Mouse (Mus musculus) heart, embryonic 15.5 days (tissue): ENCODE results near the gene Dcun1d1. TPM values are rescaled to one million over a fixed set of nuclear protein-coding genes. Genes with fewer than 3 reads are reported as not detected.
A peak's percentile ranks its signal among the peaks of the same experiment; 100 is the strongest.

Experiments
- ATAC-seq: fragments of 200-750 bp; cut with Nextera tagmentation; replicated peaks from 2 replicates; pipeline ENCODE4 v1.8.0; 2017; ENCODE audit warnings: low read depth, moderate TSS enrichment; ENCODE audit not compliant: insufficient number of reproducible peaks, insufficient read depth, low FRiP score
- H3K27ac ChIP-seq: fragments of 300-500 bp; sonication (generic); 2 replicates; pipeline ENCODE4 v1.5.1; 2015; ENCODE audit warnings: mild to moderate bottlenecking, inconsistent platforms
- H3K27me3 ChIP-seq: fragments of 300-500 bp; sonication (generic); 2 replicates; pipeline ENCODE4 v1.6.1; 2015; ENCODE audit warnings: inconsistent platforms
- H3K36me3 ChIP-seq: fragments of 300-500 bp; sonication (generic); 2 replicates; pipeline ENCODE4 v1.6.1; 2015; ENCODE audit warnings: mild to moderate bottlenecking, inconsistent platforms
- H3K4me1 ChIP-seq: fragments of 300-500 bp; sonication (generic); replicated peaks from 2 replicates; pipeline ENCODE4 v1.6.1; 2015; ENCODE audit warnings: inconsistent platforms
- H3K4me2 ChIP-seq: fragments of 300-500 bp; sonication (generic); 2 replicates; pipeline ENCODE4 v1.6.1; 2015; ENCODE audit warnings: inconsistent platforms, mild to moderate bottlenecking, moderate library complexity
- H3K4me3 ChIP-seq: fragments of 300-500 bp; sonication (generic); 2 replicates; pipeline ENCODE4 v1.5.1; 2015; ENCODE audit warnings: mild to moderate bottlenecking, inconsistent platforms
- H3K9ac ChIP-seq: fragments of 300-500 bp; sonication (generic); 2 replicates; pipeline ENCODE4 v1.6.1; 2015; ENCODE audit warnings: mild to moderate bottlenecking, inconsistent platforms
- H3K9me3 ChIP-seq: fragments of 300-500 bp; sonication (generic); replicated peaks from 2 replicates; pipeline ENCODE4 v1.6.1; 2016; ENCODE audit warnings: inconsistent platforms
- WGBS: fragments of 180-500 bp; shearing (Covaris S2); methylation state at CpG from one replicate; pipeline ENCODE4 v1.1.7; 2015; ENCODE audit warnings: mixed read lengths; 5-methylcytosine and 5-hydroxymethylcytosine counted together
- polyA plus RNA-seq: library from polyadenylated mRNA; unstranded; fragments of >200 nt; fragmentation: Nextera tagmentation; extraction: Ambion mirVana; gene quantifications from 2 replicates; pipeline ENCODE4 v1.2.1, GENCODE M21; 2015

Dcun1d1 gene
- polyA plus RNA-seq, 1 experiment from 2014 or later: 87.4 TPM

DNA sequence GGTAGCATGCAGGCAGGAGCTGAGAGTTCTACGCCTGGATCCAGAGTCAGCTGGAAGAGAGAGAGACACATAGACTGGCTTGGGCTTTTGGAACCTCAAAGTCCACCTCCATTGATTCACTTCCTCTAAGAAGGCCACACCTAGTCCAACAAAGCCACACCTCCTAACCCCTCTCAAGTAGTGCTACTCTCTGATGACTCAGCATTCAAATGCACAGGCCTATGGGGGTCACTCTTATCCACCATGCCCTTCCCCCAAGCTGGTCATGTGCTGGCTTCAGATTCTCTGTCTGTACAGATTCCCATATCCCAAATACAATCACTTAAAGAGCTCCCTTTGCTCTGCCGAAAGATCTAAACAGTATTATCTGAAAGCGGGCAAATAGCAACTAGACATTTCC, 20.0 kb upstream of the Dcun1d1 start:
- H3K4me2 ChIP-seq: no peak overlapping the region
- H3K9me3 ChIP-seq: no peaks in the 10 kb centered on the region
- no peak overlapping the region for H3K27ac ChIP-seq
- H3K4me3 ChIP-seq: no peak overlapping the region
- 97% methylated on average over 3 of the region's 3 CpGs for WGBS
- no peak overlapping the region for H3K9ac ChIP-seq
- H3K4me1 ChIP-seq: 0 out of 2 replicates have a peak, but pooled peaks cover 3% of the 10 kb centered on the region
- ATAC-seq: no peak
- H3K36me3 ChIP-seq: peaks cover 7% of the 10 kb centered on the region; the same call in 1 of the 2 replicates
- no peaks in the 10 kb centered on the region for H3K27me3 ChIP-seq

DNA sequence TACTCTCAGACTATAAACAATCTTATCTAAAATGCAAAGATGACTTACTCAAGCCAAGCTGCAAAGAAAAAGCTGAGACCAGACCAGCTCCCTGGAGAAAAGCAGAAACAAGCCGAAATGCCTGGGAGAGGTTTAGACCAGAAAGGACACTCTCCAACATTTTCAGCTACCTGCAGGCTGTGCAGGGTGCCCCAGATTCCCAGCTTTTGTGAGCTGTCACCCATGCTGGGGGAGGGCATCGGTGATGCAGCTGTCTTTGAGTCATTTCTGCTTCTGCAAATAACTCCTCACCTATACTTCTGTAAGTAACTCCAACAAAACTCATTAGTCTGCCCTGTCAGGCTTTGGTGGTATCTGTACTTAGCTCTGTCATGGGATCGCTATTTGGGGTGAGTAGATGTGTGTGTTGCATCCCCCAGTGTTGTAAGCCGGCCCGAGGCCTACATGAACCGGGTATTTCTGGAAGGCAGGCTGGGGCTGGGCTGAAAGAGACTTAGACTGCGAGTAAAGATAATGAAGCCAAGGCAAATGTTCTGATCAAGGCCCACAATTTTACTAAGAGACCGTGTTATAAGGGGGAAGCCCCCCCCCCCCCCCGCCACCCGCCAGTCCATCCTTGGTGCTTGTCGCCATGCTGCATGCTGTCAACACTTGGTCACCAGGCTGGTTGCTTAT, 17.8 kb upstream of the Dcun1d1 start:
- Histone ChIP-seq H3K4me2 (no peak overlapping the region), H3K4me1 (0 out of 2 replicates have a peak, but pooled peaks cover 3% of the 10 kb centered on the region), H3K27me3 (no peaks in the 10 kb centered on the region), H3K9me3 (no peaks in the 10 kb centered on the region), H3K36me3 (peaks cover 7% of the 10 kb centered on the region; the same call in 1 of the 2 replicates), H3K4me3 (no peak overlapping the region), H3K27ac (no peak overlapping the region), H3K9ac (no peak overlapping the region)
- WGBS: 84% methylated on average over 11 of the region's 11 CpGs
- ATAC-seq: no peak

DNA sequence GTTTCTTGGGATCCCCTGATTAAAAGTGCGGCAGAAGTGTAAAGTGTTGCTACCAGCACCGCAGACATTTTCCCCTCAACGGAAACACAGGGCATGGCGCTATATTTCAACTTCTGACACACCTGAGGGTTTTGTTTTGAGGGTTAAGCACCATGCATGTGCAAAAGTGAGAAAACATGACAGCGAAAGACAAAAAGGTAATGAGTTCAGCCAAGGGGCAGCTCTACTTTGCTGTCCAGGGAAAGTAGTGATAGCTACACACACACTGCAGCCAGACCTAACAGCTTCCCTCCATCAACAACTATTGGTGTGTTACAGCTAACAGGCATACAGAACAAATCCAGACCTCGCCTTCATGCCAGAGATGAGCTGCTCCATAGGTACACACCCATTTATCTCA, 16.6 kb upstream of the Dcun1d1 start:
- ATAC-seq: no peak
- no peak overlapping the region for H3K27ac ChIP-seq
- no peak overlapping the region for H3K9ac ChIP-seq
- H3K4me2 ChIP-seq: no peak overlapping the region
- H3K36me3 ChIP-seq: peaks cover 6% of the 10 kb centered on the region; the same call in 1 of the 2 replicates
- no peaks in the 10 kb centered on the region for H3K9me3 ChIP-seq
- 0 out of 2 replicates have a peak, but pooled peaks cover 3% of the 10 kb centered on the region for H3K4me1 ChIP-seq
- H3K27me3 ChIP-seq: no peaks in the 10 kb centered on the region
- no peak overlapping the region for H3K4me3 ChIP-seq
- WGBS: 77% methylated on average over 6 of the region's 6 CpGs

DNA sequence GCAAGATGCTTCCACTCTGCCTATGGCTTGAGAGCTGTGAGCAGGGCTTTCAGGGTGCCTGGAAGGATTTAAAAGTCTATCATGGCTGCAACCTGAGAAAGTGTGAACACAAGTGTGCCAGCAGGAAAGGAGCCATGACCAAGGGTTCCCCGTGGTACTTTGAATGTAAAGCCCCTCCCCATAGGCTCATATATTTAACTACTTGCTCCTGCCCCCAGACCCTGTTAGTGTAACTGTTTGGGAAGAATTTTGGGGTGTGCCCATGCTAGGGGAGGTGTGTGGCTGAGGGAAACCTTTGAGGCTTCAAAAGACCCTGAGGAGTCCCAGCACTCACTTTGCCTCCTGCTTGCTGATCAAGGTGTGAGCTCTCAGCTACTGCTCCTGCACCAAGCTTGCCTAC, 15.9 kb upstream of the Dcun1d1 start:
- H3K9me3 ChIP-seq: no peaks in the 10 kb centered on the region
- H3K4me1 ChIP-seq: 0 out of 2 replicates have a peak, but pooled peaks cover 3% of the 10 kb centered on the region
- whole genome bisulfite sequencing: 32% methylated on average over 1 of the region's 1 CpGs
- H3K36me3 ChIP-seq: peaks cover 4% of the 10 kb centered on the region; the same call in 1 of the 2 replicates
- no peak overlapping the region for H3K27ac ChIP-seq
- ATAC-seq: no peak
- H3K9ac ChIP-seq: no peak overlapping the region
- H3K27me3 ChIP-seq: no peaks in the 10 kb centered on the region
- no peak overlapping the region for H3K4me3 ChIP-seq
- no peak overlapping the region for H3K4me2 ChIP-seq

DNA sequence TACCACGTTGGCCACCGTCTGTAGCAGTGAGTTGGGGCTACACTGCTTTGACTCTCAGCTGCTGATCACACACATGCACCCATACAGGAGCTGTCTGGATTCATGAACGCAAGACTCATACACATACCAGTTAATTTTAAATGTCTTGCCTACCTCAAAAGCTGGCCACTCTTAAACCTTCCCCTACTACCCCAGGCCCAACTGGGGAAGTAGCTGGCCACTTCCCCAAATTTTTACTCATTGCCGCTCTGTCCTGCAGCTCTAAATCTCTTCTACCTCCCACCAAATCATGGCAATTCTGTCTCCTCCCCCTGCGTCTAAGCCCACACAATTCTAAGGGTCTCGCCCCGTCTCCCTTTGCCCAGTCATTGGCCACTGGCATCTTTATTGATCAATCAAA, 11.0 kb upstream of the Dcun1d1 start:
- 83% methylated on average over 7 of the region's 7 CpGs for WGBS

DNA sequence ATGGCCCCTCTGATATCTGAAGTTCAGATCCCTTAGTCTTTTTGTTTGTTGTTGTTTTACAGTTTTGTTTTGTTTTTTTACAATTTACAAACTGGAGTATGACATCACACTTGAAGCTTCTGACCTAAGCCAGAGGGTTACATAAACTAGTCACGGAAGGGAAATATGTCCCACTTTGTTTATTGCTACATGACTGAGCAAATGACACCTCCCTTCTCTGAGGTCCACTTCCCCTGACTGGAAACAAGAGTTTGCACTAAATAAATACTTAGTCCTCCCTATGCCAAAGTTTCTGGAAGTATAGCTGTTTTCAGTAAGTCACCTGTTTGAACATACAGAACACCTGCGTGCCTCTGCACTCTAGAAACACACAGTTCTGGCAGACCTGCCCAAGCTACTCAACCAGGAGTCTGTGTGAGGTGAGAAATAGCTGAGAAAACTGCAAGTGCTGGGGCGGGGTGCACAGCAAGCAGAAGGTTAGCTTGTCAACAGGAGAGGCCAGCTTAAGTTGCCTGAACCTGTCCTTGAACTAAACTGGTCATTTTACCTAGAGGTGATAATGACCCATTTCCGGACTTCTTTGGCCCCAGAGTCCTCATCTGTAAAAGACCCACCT, 3.4 kb upstream of the Dcun1d1 start:
- H3K9ac ChIP-seq: no peak overlapping the region
- WGBS: 78% methylated on average over 4 of the region's 4 CpGs
- H3K4me3 ChIP-seq: no peak overlapping the region
- no peak overlapping the region for H3K27ac ChIP-seq
- ATAC-seq: no peak
- no peaks in the 10 kb centered on the region; the same call in 1 of the 2 replicates for H3K36me3 ChIP-seq
- no peaks in the 10 kb centered on the region; the same call in 1 of the 2 replicates for H3K4me1 ChIP-seq
- no peak overlapping the region for H3K4me2 ChIP-seq
- no peaks in the 10 kb centered on the region for H3K27me3 ChIP-seq
- H3K9me3 ChIP-seq: no peaks in the 10 kb centered on the region

More for the DNA sequence above, 11.0 kb upstream of the Dcun1d1 start:
- no peak overlapping the region for H3K4me3 ChIP-seq
- H3K27me3 ChIP-seq: no peaks in the 10 kb centered on the region
- no peaks in the 10 kb centered on the region for H3K4me1 ChIP-seq
- H3K4me2 ChIP-seq: no peak overlapping the region
- no peak overlapping the region for H3K27ac ChIP-seq
- ATAC-seq: no peak
- H3K9ac ChIP-seq: no peak overlapping the region
- H3K36me3 ChIP-seq: no peaks in the 10 kb centered on the region
- no peaks in the 10 kb centered on the region for H3K9me3 ChIP-seq

DNA sequence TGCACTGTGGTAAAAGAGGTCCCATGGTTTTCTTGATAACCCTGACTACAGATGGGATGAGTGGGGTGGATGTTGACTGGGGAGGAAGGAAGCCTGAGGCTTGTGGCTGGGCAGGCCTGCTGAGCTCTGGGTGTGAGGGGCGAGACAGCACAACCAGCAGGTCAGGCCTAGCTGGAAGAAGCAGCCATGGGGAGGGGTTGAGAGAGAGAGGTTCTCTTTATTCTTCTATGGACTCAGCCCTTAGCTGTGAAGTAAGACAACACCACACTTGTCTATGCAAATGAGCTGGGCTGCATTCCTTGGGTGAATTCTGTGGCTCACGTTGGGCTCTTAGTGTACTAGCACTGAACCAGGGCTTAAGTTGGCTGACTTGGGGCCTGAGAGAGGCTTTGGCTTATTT, 2.8 kb upstream of the Dcun1d1 start:
- no peak for ATAC-seq
- Histone ChIP-seq H3K9ac (no peak overlapping the region), H3K4me1 (no peaks in the 10 kb centered on the region; the same call in 1 of the 2 replicates), H3K9me3 (no peaks in the 10 kb centered on the region), H3K27me3 (no peaks in the 10 kb centered on the region), H3K4me2 (no peak overlapping the region), H3K36me3 (no peaks in the 10 kb centered on the region; the same call in 1 of the 2 replicates), H3K27ac (no peak overlapping the region), H3K4me3 (no peak overlapping the region)
- 37% methylated on average over 2 of the region's 2 CpGs for WGBS

DNA sequence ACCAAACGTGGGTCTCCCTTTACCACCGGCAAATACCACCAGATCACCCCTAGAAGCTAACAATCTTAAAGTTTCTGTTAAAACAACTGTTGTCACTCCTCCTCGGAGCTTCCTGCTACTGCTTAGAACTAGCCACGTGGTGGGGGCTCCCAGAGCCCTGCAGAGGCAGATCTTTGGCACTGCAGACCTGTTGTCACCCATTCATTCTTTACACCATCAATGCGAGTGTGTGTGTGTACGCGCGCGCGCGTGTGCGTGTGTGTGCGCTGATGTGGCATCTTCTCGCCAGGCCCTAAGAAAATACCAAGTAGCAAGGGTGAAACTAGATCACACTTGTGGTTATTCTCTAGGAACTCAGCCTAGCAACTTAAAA, 3.9 kb downstream of the Dcun1d1 start:
- H3K9me3 ChIP-seq: no peaks in the 10 kb centered on the region
- H3K27me3 ChIP-seq: no peaks in the 10 kb centered on the region
- peak overlapping the region; percentile 83 for H3K4me3 ChIP-seq
- H3K4me2 ChIP-seq: peak overlapping the region; percentile 78
- WGBS: under 1% methylated on average over 14 of the region's 14 CpGs
- H3K4me1 ChIP-seq: peaks cover 27% of the 10 kb centered on the region
- H3K9ac ChIP-seq: peak overlapping the region; percentile 96
- ATAC-seq: no peak; the same call in 1 of the 2 replicates
- H3K27ac ChIP-seq: peak overlapping the region; percentile 94
- H3K36me3 ChIP-seq: no peaks in the 10 kb centered on the region; the same call in 1 of the 2 replicates

DNA sequence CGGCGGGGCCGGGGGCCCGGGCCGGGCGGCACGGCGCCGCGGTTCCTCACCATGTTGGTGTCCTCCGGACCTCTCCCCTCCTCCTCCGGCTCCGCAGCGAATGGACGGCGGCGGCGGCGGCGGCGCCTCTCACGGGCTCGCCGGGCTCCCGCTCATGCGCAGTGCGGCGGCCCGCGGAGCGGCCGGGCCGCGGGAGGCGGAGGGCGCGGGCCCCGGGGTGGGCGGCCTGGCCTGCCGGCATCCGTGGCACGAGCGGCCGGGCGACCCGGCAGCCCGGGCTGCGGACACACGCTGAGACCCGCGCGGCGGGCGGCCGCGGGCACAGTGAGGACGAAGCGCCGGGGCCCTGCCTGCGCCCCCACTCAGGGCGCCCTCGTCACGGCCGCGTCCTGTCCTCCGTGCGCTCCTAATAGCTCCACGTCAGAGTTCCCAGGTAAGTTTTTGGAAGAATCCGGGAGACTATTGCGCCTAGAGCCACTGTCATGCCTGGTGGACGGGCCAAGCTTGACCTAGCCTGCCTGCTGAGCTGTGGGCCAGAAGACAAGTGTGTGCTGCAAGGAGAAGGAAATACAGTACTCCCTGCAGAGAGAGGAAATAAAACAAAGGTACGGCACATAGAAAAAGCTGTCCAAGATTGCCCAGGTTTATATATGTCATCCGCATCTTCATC, 4.4 kb downstream of the Dcun1d1 start:
- peak overlapping the region; percentile 78 for H3K4me2 ChIP-seq
- H3K9ac ChIP-seq: peak overlapping the region; percentile 96
- WGBS: under 1% methylated on average over 44 of the region's 73 CpGs
- H3K27ac ChIP-seq: peak overlapping the region; percentile 94
- H3K27me3 ChIP-seq: no peaks in the 10 kb centered on the region
- peaks cover 27% of the 10 kb centered on the region for H3K4me1 ChIP-seq
- H3K4me3 ChIP-seq: peak overlapping the region; percentile 83
- no peaks in the 10 kb centered on the region for H3K9me3 ChIP-seq
- peak; percentile 90 for ATAC-seq
- no peaks in the 10 kb centered on the region; the same call in 1 of the 2 replicates for H3K36me3 ChIP-seq

DNA sequence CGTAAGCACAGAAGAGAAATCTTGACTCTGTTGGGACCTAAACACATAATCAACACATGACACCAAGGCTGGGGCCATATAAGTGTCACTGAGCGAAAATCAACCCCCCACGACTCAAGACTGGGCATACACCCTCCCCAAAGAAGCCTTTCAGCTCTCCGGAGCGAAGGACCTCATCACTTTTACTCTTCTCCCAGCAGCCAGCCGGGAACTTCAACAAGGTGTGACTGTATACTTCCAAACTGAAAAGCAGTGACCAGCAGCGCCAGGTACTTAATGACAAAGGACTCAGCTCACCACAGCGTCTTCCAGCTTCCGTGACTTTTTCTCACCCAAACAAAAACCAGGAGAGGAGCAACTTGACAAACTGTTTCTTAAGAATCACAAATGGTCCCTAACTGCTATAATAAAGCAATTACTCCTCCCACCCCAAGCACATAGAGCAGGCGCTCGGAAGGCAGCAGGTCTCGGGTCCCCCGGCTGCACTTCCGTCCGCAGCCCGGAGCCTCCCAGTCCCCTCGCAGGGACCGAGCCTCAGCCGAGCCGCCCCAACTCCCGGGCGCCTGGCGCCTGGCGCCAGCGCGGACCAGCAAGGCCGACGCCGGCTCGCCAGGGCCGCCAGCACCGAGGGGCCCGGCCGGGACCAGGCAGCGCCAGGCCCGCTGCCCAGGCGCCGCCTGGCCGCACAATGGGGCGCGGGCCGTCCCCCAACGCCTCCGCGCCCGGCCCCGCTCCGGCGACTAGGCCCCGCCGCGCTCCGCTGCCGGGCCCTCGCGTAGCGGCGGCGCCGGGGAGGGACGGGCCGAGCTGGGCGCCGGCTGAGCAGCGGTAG, 5.1 kb downstream of the Dcun1d1 start:
- under 1% methylated on average over 29 of the region's 65 CpGs for WGBS
- Histone ChIP-seq H3K4me2 (peak overlapping the region; percentile 78), H3K27me3 (no peaks in the 10 kb centered on the region), H3K9ac (peak overlapping the region; percentile 96), H3K9me3 (no peaks in the 10 kb centered on the region), H3K27ac (peak overlapping the region; percentile 94), H3K36me3 (no peaks in the 10 kb centered on the region; the same call in 1 of the 2 replicates), H3K4me1 (peaks cover 30% of the 10 kb centered on the region), H3K4me3 (peak overlapping the region; percentile 83)
- peak; percentile 79 for ATAC-seq
